Mouse (Mus musculus): ENCODE results near the gene Sp6. TPM values are rescaled to one million over a fixed set of nuclear protein-coding genes. Genes with fewer than 3 reads are reported as not detected.

Sp6 gene
- total RNA-seq, 1 experiment = 5.0 TPM

- TF ChIP-seq HCFC1 (IDR thresholded peaks at IDR 0.05; ENCODE audit: borderline replicate concordance, insufficient read depth, low read length) (no peak), ZNF384 (IDR thresholded peaks at IDR 0.05; ENCODE audit: low read depth, low read length) (no peak), CHD2 (IDR thresholded peaks at IDR 0.05; ENCODE audit: low read depth, low read length) (no peak), ZC3H11A (IDR thresholded peaks at IDR 0.05; ENCODE audit: borderline replicate concordance, low read depth, low read length) (no peak), MAFK (IDR thresholded peaks at IDR 0.05; ENCODE audit: insufficient read depth, low read depth, low read length) (no peak)
- DNase-seq (ENCODE audit: low read depth, low spot score) = no peak
- 0 out of 4 replicates have a peak, but pooled peaks cover 0 to 2% of the 10 kb centered on the region in 2 experiments for H3K4me1 ChIP-seq (ENCODE audit: control insufficient read depth in 2 of 2, insufficient read depth in 2 of 2, low read length in 2 of 2, poor library complexity in 1 of 2)
- H3K9me3 ChIP-seq (ENCODE audit: control insufficient read depth, insufficient read depth, low read depth, low read length) = no peaks in the 10 kb centered on the region
- H3K36me3 ChIP-seq (ENCODE audit: control insufficient read depth, insufficient read depth, low read length, poor library complexity, severe bottlenecking) = peaks cover 4% of the 10 kb centered on the region; the same call in 1 of the 2 replicates
- no peak overlapping the region for H3K4me3 ChIP-seq (ENCODE audit: insufficient read depth in 1 of 2, low read depth in 1 of 2, low read length in 2 of 2, poor library complexity in 1 of 2, severe bottlenecking in 1 of 2)
- H3K9ac ChIP-seq (ENCODE audit: insufficient read depth, low read depth, low read length, poor library complexity, severe bottlenecking) = no peak overlapping the region
- in situ Hi-C loops (cut with MboI; ENCODE audit: low sequenced_read_pairs in 2 of 2, unreplicated experiment in 2 of 2) = no loop called here
- no peak overlapping the region for H3K27ac ChIP-seq (ENCODE audit: insufficient read depth, low read depth, low read length, poor library complexity, severe bottlenecking)
Observed at GRCm38 (mm10) chr11:97032499-97032898, 19.3 kb downstream of the Sp6 start.

- no peak overlapping the region for H3K4me3 ChIP-seq (ENCODE audit: insufficient read depth in 1 of 2, low read depth in 1 of 2, low read length in 2 of 2, poor library complexity in 1 of 2, severe bottlenecking in 1 of 2)
- H3K9me3 ChIP-seq (ENCODE audit: control insufficient read depth, insufficient read depth, low read depth, low read length) = no peaks in the 10 kb centered on the region
- H3K4me1 ChIP-seq (ENCODE audit: control insufficient read depth in 2 of 2, insufficient read depth in 2 of 2, low read length in 2 of 2, poor library complexity in 1 of 2) = peaks cover 0 to 3% of the 10 kb centered on the region in 2 experiments; a peak in 1 of 4 replicates
- H3K9ac ChIP-seq (ENCODE audit: insufficient read depth, low read depth, low read length, poor library complexity, severe bottlenecking) = no peak overlapping the region
- peaks cover 4% of the 10 kb centered on the region; the same call in 1 of the 2 replicates for H3K36me3 ChIP-seq (ENCODE audit: control insufficient read depth, insufficient read depth, low read length, poor library complexity, severe bottlenecking)
- TF ChIP-seq MAFK (IDR thresholded peaks at IDR 0.05; ENCODE audit: insufficient read depth, low read depth, low read length) = no peak
- TF ChIP-seq ZNF384 (IDR thresholded peaks at IDR 0.05; ENCODE audit: low read depth, low read length) = no peak
- no peak for TF ChIP-seq ZC3H11A (IDR thresholded peaks at IDR 0.05; ENCODE audit: borderline replicate concordance, low read depth, low read length)
- TF ChIP-seq HCFC1 (IDR thresholded peaks at IDR 0.05; ENCODE audit: borderline replicate concordance, insufficient read depth, low read length) = no peak
- TF ChIP-seq CHD2 (IDR thresholded peaks at IDR 0.05; ENCODE audit: low read depth, low read length) = no peak
- no peak for DNase-seq (ENCODE audit: low read depth, low spot score)
- no peak overlapping the region for H3K27ac ChIP-seq (ENCODE audit: insufficient read depth, low read depth, low read length, poor library complexity, severe bottlenecking)
- in situ Hi-C loops (cut with MboI; ENCODE audit: low sequenced_read_pairs in 2 of 2, unreplicated experiment in 2 of 2) = no loop called here
Observed at GRCm38 (mm10) chr11:97033781-97034180, 20.6 kb downstream of the Sp6 start.

- no peak for DNase-seq (ENCODE audit: low read depth, low spot score)
- Histone ChIP-seq H3K27ac (ENCODE audit: insufficient read depth, low read depth, low read length, poor library complexity, severe bottlenecking) (no peak overlapping the region), H3K36me3 (ENCODE audit: control insufficient read depth, insufficient read depth, low read length, poor library complexity, severe bottlenecking) (peaks cover 4% of the 10 kb centered on the region; the same call in 1 of the 2 replicates), H3K9ac (ENCODE audit: insufficient read depth, low read depth, low read length, poor library complexity, severe bottlenecking) (no peak overlapping the region), H3K4me3 (ENCODE audit: insufficient read depth in 1 of 2, low read depth in 1 of 2, low read length in 2 of 2, poor library complexity in 1 of 2, severe bottlenecking in 1 of 2) (no peak overlapping the region), H3K9me3 (ENCODE audit: control insufficient read depth, insufficient read depth, low read depth, low read length) (no peaks in the 10 kb centered on the region), H3K4me1 (ENCODE audit: control insufficient read depth in 2 of 2, insufficient read depth in 2 of 2, low read length in 2 of 2, poor library complexity in 1 of 2) (peaks cover 0 to 11% of the 10 kb centered on the region in 2 experiments; a peak in 1 of 4 replicates)
- in situ Hi-C loops (cut with MboI; ENCODE audit: low sequenced_read_pairs in 2 of 2, unreplicated experiment in 2 of 2) = no loop called here
- TF ChIP-seq HCFC1 (IDR thresholded peaks at IDR 0.05; ENCODE audit: borderline replicate concordance, insufficient read depth, low read length) (no peak), ZNF384 (IDR thresholded peaks at IDR 0.05; ENCODE audit: low read depth, low read length) (no peak), CHD2 (IDR thresholded peaks at IDR 0.05; ENCODE audit: low read depth, low read length) (no peak), MAFK (IDR thresholded peaks at IDR 0.05; ENCODE audit: insufficient read depth, low read depth, low read length) (no peak), ZC3H11A (IDR thresholded peaks at IDR 0.05; ENCODE audit: borderline replicate concordance, low read depth, low read length) (no peak)
Observed at GRCm38 (mm10) chr11:97036141-97036540, 22.9 kb downstream of the Sp6 start.

GRCm38 (mm10) chr11:97038881-97039280, 25.7 kb downstream of the Sp6 start:
- no peak overlapping the region for H3K9ac ChIP-seq (ENCODE audit: insufficient read depth, low read depth, low read length, poor library complexity, severe bottlenecking)
- no peak overlapping the region for H3K27ac ChIP-seq (ENCODE audit: insufficient read depth, low read depth, low read length, poor library complexity, severe bottlenecking)
- H3K4me1 ChIP-seq (ENCODE audit: control insufficient read depth in 2 of 2, insufficient read depth in 2 of 2, low read length in 2 of 2, poor library complexity in 1 of 2) = peaks cover 0 to 11% of the 10 kb centered on the region in 2 experiments; a peak in 1 of 4 replicates
- DNase-seq (ENCODE audit: low read depth, low spot score) = no peak
- in situ Hi-C loops (cut with MboI; ENCODE audit: low sequenced_read_pairs in 2 of 2, unreplicated experiment in 2 of 2) = no loop called here
- no peaks in the 10 kb centered on the region for H3K9me3 ChIP-seq (ENCODE audit: control insufficient read depth, insufficient read depth, low read depth, low read length)
- no peak for TF ChIP-seq ZNF384 (IDR thresholded peaks at IDR 0.05; ENCODE audit: low read depth, low read length)
- no peak for TF ChIP-seq HCFC1 (IDR thresholded peaks at IDR 0.05; ENCODE audit: borderline replicate concordance, insufficient read depth, low read length)
- no peak overlapping the region for H3K4me3 ChIP-seq (ENCODE audit: insufficient read depth in 1 of 2, low read depth in 1 of 2, low read length in 2 of 2, poor library complexity in 1 of 2, severe bottlenecking in 1 of 2)
- no peaks in the 10 kb centered on the region for H3K36me3 ChIP-seq (ENCODE audit: control insufficient read depth, insufficient read depth, low read length, poor library complexity, severe bottlenecking)
